Mouse (Mus musculus) adrenal gland, adult 8-10 months (tissue): Measurements from ENCODE around the gene Cox7a2l. TPM values are rescaled to one million over a fixed set of nuclear protein-coding genes. Genes with fewer than 3 reads are reported as not detected.

Experiments used
- DNase-seq: peaks from one replicate; pipeline ENCODE4 v3.0.0; 2022
- total RNA-seq, 4 experiments: library from RNA; stranded (reverse); gene quantifications; 2 replicates each; pipeline ENCODE4 v1.2.4; 2022

The Cox7a2l gene
- 100 to 1,000 TPM; 167 to 202 (median 190) TPM for total RNA-seq

DNA sequence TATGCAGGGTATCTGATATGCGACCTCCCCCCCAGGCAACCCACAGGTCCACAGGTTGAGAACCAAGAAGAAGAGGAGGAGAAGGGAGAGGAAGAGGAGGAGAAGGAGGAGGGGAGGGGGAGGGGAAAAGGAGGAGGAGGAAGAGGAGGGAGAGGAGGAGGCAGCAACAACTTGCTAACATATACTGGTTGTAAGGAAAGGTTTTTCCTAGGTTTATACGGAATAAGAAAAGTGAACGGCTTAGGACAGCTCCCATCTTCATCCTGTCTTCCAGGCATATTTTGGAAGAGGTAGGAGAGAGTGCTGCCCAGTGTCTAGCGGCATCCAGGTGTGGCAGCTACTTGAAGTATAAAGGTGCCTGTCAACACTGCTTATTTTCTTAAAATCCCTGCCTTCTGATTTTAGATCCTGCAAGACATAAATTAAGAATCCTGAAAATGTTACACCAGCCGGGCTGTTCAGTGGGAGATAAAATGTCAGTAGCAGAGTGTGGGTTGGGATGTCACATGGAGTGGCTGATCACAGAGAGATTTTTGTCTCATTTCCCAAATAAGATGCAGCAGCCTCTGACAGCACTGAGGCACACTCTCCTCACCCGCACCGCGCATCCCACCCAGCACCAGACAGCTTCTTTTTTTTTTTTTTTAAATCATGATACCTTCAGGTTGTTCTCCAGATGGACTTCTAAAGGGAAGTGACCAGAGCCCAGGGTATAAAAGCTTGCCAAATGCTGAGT lies at the start of gene Cox7a2l:
Gene Cox7a2l, minus strand, starts transcription at position 51 of the 736 bp plus-strand sequence.
- DNase-seq: no peak

DNA sequence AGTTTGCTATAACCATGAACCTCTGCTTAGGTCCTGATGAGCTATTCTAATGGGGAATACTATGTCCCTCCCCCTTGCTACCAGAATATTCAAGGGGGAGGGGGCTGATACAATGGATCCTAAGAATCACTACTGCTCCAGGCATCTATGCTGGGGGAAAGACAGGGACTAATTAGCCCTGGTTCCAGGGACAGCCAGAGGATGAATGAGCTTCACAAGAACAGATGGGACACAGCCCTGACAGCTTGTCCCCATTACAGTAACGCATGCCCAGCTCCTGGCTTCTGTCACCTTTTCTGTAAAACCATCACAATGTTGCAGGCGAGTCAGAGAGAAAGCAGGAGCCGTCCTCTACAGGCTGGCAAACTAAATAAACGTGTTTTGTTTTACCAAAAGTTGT lies 48.4 kb upstream of the Cox7a2l start:
- DNase-seq: no peak

DNA sequence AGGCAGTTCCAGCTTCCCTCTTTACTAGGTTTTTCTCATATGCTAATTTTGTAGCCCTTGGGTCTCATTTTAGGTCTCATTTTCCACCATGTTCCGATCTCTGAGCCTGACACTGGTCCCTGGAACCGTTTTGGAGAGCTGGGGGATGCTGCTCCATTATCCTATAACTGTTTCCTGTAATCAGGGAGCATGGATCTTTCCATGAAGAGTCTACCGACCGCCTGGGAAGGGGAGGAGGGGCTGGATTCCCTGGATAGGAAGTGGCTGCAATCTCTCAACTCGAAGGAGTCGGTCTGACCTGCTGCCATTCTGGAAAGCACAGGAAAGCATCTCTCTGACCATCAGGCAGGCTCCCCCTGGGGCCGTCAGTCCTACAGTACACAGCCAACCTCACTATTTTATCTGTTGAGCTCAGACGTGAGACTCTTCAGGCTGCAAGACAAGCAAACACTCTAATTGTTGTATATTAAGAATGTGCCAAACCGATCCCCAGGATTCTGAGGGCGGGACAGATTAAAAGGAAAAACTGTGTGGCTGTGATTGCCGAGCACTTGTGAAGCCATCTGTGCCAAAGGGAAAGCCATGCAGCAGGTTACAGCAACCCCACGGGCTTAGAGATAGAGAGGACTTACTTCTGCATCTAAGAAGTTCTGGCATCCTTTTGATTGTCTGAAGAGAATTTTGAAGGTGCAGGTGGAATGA lies 47.1 kb upstream of the Cox7a2l start:
- DNase-seq: no peak

DNA sequence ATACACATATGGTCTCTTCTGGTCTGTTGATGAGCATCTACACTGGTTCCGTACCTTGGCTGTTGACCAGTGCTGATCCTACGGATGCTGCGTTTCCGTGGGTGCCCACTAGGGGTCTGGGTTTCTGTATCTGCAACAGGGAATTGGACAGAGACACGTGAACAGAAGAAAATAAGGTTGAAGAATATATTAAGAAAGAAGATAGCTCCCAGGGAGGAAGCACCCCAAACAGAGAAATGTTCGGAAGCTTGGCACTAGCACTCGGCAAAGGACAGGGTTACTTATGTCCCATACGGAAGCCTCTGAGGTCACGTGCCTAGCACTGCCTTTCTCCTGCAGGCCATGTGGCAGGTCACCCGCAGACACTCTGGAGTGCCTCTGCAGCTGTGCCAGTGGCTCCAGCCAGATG lies 46.6 kb upstream of the Cox7a2l start:
- DNase-seq: no peak

DNA sequence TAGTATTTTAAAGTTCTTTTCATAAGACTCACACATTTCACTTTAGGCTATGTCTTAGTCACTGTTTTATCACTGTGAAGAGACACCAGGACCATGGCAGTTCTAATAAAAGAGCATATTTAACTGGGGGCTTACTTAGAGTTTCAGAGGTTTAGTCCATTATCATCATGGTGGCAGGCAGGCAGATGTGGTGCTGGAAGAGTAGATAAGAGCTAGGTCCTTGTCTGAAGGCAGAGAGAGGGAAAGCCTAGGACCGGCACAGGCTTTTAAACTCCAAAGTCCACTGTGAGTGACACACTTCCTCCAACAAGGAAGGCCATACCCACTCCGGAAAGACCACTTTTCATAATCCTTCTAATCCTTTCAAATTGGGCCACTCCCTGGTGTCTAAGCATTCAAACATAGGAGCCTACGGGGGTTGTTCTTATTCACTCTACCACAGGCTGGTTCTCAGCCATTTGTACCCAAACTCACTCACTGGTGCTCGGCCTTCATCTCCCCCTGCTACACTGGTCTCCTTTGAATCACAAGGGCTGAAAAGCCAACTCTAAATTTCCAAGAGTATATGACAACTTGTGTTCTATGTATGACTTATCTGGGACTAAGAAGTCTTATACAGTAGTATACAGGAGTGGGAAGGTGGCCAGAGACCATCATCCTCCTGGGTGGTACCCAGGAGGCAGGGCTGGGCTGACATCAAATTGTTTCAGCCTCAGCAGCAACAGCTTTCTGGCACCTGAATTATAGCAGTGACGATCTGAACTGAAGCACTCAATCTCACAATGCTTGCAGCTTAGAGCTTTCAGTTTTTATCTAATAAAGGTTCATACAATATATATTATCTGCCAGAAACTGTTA lies 45.3 kb upstream of the Cox7a2l start:
- no peak for DNase-seq

DNA sequence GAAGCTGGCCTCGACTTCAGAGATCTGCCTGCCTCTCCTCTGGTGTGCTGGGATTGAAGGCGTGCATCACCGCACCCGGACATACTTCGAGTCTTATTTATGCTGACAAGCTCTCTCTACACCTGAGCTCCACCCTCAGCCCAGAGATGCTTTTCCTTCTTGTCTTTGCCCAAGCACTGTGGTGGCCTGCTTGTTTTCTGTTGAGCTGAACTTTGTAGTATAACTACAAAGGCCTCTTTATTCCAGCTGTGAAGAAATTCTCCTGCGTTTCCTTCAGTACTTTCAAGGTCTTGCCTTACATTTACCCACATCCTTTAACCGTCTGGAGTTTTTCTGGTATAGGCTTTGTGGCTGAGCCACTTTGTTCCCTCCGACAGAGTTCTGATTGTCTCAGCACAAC lies 42.0 kb upstream of the Cox7a2l start:
- DNase-seq: no peak

DNA sequence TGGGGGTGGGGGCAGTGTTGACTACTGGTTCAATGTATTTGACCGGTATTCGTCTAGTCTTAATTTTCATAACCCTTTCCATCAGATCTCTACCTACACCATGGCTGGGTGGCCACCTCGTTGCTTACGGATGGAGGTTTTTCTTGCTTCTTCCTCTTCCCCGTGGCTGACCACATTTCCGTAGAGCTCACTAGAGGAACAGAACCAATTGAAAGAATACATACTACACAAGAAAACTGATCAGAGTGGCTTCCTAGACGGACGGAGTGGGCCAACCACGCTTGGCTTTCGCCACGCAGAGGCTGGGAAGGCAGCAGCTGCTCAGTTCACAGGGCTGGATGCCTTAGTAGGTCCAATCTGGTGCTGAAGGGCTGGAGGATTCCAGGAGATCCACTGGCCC lies 38.7 kb upstream of the Cox7a2l start:
- DNase-seq: no peak

DNA sequence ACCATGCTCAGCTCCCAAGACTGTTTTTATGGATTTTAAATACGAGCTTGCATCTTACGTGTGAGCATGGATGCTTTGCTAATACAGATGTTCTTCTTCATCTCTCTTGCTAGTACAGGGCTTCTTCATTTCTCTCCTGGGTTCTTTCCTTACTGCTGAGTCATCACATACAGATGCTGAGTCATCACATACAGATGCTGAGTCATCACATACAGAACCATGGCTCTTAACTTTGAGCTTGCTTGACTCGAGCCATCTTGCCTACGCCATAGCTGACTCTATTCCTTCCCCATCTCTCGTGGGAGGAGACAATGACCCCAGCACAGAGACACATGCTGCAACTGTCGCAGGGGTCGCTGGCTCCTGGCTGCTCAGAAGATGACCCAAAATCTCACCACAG lies 37.9 kb upstream of the Cox7a2l start:
- no peak for DNase-seq

DNA sequence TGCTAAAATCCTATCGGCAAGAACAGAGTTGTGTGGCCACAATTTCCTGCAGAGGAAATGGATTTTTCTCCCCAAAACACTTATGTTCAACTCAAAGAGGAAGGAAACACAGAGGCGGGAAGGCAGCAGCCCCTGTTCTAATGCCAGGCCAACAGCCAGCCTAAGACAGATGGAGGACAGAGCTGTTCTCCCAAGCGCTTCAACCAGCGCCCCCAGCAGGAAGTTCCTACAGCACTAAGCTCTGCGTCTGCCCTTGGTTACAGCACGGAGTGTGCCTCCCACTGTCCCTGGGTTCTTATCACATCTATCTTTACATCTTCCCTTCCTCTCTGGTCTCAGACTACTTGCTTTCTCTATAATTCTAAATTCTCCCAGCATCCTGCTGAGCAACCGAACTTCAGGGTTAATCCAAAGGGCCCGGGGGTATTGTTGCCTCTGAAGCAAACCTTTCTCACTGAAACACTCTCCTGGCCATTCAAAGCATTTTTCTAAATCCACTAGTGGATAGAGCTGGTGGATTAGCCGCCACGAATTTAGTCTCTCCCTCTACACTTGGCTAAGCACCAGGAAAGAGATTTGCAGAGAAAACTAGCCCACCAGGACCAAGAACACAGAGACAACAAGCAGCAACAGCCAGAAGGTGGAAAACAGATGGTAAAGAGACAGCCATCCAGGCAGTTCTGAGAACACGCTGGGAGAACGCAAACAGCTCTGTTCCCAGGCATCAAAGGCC lies 31.5 kb upstream of the Cox7a2l start:
- DNase-seq: no peak

DNA sequence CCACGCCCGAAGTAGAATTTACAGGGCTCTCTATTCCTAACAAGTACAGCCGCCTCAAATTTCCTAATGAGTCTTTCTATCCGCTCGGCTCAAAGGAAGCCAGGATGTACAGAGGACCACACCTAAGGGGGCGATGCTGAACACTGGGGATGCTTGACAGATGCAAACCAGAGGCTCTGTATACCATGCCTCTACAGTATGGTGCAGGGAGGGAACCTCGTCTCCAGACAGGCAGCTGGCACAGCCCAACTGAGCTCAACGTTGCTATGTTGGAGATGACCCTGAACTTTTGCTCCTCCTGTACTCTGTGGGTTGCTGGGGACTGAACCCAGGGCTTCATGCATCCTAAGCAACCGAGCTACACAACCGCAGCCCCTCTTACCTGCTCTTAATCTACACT lies 30.0 kb upstream of the Cox7a2l start:
- DNase-seq: no peak

DNA sequence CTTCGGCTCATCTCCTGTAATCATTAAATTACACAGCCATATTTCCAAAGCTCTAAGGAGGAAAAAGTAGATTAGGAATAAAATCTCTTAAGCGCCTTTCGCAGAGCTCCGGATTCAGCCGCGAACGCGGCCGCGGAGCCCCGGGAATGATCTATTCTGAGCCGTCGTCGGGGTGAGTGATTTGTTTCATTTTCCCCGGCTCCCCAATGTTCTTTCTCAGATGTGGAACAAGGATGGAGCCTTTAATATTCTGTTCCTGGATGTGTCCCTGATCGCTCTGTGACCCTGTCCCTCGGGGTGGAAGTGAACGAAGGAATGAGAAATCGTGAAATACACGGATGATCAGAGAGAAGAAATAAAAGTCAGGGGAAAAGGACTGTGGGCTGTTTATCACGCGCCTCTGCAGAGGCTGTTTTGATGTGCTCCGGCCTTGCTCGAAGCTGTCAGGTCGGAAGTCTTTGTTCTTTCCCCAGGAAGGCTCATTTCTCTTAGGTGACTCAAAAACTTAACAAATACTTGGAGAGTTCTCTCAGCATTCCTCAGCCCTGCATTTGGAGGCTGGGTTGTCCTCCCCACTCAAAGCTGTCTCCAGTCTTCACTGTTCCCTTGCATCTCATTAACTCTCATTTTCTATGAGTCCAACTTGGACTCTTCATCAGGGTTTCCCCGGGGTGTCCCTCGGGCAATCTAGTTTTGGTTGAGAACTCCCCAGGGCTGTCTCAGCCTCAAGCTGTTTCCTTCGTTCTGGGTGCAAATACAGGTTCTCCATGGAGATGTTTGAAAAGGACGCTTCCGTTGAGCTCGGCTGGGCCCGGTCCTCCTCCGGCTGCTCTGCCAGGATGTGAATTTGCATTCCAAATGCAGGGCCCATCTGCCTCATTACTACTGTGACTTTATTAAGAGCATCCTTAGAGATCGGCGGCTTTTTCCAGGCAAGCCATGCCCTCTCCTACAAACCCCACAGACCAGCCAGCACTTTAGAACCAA lies 28.9 kb upstream of the Cox7a2l start:
- DNase-seq: peak; percentile 40

DNA sequence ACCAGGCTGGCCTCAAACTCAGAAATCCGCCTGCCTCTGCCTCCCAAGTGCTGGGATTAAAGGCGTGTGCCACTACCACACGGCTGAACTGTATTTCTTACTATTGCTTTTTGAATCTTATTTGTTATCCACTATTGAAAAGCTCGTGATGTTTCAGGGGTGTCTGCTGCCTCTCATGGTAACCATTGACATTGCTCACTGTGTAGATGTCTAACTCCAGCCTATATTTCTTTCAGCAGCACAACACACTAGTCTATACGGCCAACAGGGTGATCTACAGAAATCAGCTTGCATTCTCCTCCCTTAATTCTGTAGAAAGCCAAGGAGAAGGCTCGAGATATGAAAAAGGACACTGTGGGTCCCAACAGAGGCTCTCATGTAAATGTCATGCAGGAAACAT lies 28.1 kb upstream of the Cox7a2l start:
- DNase-seq: no peak

DNA sequence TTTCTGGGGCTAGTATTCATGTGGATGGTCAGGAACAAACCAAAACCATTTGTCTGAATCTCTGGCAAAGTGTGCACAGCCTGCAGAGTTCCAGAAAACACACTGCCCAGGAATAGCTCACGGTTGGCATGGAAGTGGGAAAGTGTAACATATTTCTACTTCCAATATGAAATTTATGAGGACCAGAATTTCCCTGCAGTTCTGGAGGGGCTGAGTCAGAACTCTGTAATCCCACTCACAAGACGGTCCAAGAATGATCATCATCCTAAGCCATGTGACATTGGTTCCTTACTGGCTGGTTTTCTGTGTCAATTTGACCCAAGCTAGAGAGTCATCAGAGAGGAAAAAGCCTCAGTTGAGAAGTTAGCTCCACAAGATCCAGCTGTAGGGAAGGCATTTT lies 25.3 kb upstream of the Cox7a2l start:
- no peak for DNase-seq

DNA sequence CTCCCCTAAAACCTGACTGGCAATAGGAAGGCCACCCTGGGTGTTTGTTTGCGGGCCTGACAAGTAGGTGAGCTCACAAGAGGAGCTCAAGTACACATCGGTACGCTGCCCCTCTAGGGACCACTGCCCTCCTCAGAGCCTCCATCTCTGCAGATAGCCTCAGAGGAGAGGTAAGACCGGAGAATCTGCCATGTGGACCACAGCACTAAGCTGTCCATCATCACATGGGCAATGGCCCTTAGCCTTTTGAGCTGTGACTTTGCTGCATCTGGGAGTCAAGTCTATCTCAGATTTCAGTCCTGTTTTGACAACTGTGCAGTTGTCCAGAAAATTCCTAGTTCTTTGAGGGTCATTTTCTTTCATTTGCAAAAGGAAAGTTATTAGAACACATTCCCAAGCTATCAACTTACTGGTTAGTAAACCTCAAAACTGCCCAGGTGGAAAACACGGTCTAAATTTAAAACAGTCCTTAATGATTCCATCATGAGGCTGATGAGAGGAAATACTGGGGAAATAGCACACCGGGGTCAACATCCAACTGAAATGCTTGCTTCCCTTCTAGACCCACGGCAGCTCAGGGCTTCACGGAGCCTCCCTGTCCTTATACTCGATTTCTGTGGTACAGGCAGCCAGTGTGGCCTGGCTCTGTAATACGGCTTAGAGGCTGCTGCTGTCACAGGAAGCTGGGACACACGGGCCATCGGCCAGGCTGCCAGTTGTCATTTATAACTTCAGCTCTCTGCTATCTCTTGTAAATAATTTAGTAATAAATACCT lies 22.3 kb upstream of the Cox7a2l start:
- no peak for DNase-seq

DNA sequence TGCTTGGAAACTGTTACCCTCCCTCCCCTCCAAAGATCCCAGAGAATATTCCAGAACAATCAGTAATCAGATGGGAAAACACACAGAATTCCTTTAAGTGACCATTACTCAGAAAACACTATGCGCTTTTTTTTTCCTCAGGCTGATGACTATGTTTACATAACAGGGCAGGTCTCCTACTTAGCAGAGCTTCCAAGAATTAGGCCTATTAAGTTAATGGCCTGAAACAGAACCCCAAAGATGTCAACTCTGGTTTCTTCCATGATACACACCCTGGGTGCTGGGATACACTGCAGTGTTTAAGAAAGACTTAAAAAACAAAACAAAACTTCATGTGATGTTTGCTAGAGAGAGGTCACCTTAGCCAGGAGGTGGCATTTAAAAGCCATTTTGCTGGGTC lies 21.6 kb upstream of the Cox7a2l start:
- no peak for DNase-seq

DNA sequence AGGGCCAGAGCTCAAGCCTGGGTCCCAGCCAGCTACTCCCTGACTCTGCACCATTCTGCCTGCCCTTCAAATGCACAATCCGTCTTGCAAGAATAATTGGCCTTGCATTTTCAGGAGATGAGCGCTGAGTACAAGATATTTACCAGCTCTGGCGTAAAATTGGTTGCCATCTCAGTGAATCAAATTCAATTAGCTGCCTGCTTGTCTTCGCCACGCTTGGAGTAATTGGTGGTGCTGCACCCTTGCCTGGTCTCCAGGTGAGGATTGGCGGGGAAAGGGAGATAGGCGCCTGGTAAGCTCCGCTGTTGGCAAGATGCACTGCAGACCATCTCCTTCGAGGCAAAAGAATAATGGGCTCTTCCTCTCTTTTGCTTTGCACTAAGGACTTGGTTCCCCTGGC lies 21.0 kb upstream of the Cox7a2l start:
- DNase-seq: no peak

DNA sequence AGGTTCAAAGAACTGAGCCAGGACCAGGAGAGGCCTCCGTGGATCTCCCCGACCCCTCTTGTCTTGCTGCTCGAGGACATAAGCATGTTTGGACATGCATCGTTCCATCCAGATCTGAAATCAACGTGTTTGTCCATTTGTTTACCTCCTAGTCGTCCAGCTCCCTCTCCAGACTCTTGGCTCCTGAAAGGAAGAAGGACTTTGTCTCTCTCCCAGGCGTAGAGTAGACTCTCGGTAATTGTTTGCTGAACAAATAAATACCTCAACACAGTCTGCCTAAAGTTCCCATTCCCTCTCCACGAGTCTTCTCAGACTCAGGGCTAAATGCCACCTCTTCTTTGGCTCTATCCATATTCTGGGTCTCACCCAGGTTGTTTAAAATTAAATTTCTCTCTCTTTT lies 16.0 kb upstream of the Cox7a2l start:
- no peak for DNase-seq

DNA sequence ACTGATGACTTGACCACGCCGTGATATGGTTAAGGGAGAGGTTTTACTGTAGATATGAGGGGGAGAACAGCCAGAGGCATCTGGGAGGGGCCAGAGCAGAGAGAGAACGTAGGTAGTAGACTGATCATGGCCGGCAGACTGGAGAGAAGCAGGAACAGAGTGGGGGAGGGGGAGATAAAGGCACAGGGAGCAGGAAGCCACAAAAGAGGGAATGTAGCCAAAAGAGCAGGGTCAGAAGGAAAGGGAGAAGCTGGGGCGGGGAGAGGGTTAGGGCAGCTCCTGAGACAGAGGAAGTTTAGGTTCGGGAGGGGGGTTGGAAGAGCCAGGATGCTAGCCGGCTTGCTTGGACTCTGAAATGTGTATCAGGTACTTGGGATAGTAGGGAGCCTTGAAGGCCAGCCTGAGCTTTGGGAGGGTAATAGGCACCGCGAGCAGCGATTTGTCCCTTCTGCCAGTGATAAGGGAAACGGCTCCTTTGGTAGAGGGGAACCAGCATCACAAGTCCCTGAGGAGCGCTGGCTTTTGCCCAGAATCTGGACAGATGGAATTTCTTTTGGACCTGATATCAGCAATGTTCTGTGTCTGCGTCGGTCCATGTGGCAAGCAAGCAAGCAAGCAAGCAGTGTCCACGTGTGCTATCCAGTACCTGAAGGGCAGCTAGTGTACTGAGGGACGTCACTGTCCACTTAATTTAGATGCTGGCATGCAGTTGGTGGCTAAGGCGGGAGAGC lies 10.7 kb upstream of the Cox7a2l start:
- peak; percentile 37 for DNase-seq

DNA sequence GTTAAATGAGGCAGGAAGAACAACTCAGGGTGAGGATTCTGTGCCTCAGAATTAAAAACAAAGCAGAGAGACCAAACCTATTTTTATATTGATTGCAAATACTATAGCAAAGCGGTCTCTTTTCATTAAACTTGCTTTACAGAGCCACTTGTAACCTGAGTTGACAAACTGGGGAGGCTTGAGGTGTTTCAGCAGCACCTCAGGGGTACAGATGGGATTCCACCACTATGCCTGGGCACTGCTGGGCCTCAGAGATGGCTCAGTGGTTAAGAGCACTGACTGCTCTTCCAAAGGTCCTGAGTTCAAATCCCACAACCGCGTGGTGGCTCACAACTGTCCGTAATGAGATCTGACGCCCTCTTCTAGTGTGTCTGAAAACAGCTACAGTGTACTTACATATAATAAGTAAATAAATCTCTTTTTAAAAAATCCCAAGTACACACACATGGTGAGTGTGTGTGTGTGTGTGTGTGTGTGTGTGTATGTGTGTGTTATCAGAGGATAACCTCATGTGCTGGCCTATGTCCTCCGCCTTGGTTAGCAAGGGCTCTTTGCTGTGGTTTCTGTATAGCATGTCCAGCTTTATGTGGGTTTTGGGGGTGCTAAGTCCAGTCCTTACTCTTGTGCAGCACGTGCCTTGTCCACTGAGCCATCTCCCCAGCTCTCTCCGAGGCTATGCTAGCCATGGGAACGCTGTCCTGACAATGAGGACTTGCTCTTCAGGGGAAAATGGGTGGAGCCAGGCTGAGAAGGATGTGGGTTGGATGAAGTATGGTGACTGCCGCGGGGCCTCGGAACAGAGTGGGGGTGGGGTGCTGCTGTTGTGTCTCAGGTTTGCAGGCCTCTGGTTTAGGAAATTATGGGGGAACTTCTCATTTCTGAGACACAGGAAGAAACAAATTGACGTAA lies 9.7 kb upstream of the Cox7a2l start:
- no peak for DNase-seq
